Mouse (Mus musculus): ENCODE measurements at regions not wholly inside any gene's neighbourhood (a gene's known extent, or its start where the extent isn't known, plus 50 kb on each side); places are given as distances from the start of the nearest gene placed in this dataset.

- peak in 1 of 2 experiments; percentile 28 for DNase-seq (ENCODE audit: low spot score in 2 of 2)
Observed at GRCm38 (mm10) chr1:137136156-137136555, 175.9 kb upstream of the Nr5a2 start.

GRCm38 (mm10) chr1:137133734-137134133 lies 173.5 kb upstream of the Nr5a2 start:
- DNase-seq (ENCODE audit: low spot score in 2 of 2) = no peak

GRCm38 (mm10) chr1:137130264-137130663 lies 170.0 kb upstream of the Nr5a2 start:
- DNase-seq (ENCODE audit: low spot score in 2 of 2) = no peak

- no peak for DNase-seq (ENCODE audit: low spot score in 2 of 2)
Observed at GRCm38 (mm10) chr1:137129116-137129515, 168.9 kb upstream of the Nr5a2 start.

GRCm38 (mm10) chr1:137117866-137118265 lies 157.6 kb upstream of the Nr5a2 start:
- DNase-seq (ENCODE audit: low spot score in 2 of 2) = no peak

GRCm38 (mm10) chr1:137106444-137106843 lies 146.2 kb upstream of the Nr5a2 start:
- no peak for DNase-seq (ENCODE audit: low spot score in 2 of 2)

GRCm38 (mm10) chr1:137091762-137092161 lies 131.5 kb upstream of the Nr5a2 start:
- DNase-seq (ENCODE audit: low spot score in 2 of 2) = peak; percentile 46 to 55

GRCm38 (mm10) chr1:137088148-137088547 lies 127.9 kb upstream of the Nr5a2 start:
- no peak for DNase-seq (ENCODE audit: low spot score in 2 of 2)

- DNase-seq (ENCODE audit: low spot score in 2 of 2) = no peak
Observed at GRCm38 (mm10) chr1:137086766-137087165, 126.5 kb upstream of the Nr5a2 start.

- DNase-seq (ENCODE audit: low spot score in 2 of 2) = no peak
Observed at GRCm38 (mm10) chr1:137083500-137083899, 123.3 kb upstream of the Nr5a2 start.

- DNase-seq (ENCODE audit: low spot score in 2 of 2) = no peak
Observed at GRCm38 (mm10) chr1:137079401-137080003, 119.3 kb upstream of the Nr5a2 start.

GRCm38 (mm10) chr1:137074787-137075186 lies 114.5 kb upstream of the Nr5a2 start:
- peak; percentile 73 to 90 for DNase-seq (ENCODE audit: low spot score in 2 of 2)

GRCm38 (mm10) chr1:137073857-137074572 lies 113.8 kb upstream of the Nr5a2 start:
- no peak for DNase-seq (ENCODE audit: low spot score in 2 of 2)

GRCm38 (mm10) chr1:137060914-137061313 lies 100.7 kb upstream of the Nr5a2 start:
- no peak for DNase-seq (ENCODE audit: low spot score in 2 of 2)

- DNase-seq (ENCODE audit: low spot score in 2 of 2) = no peak
Observed at GRCm38 (mm10) chr1:137053134-137053533, 92.9 kb upstream of the Nr5a2 start.

- DNase-seq (ENCODE audit: low spot score in 2 of 2) = no peak
Observed at GRCm38 (mm10) chr1:137051515-137051914, 91.3 kb upstream of the Nr5a2 start.

GRCm38 (mm10) chr1:137044076-137044475 lies 83.8 kb upstream of the Nr5a2 start:
- DNase-seq (ENCODE audit: low spot score in 2 of 2) = peak in 1 of 2 experiments; percentile 62

- DNase-seq (ENCODE audit: low spot score in 2 of 2) = no peak
Observed at GRCm38 (mm10) chr1:137042414-137043010, 82.3 kb upstream of the Nr5a2 start.

- no peak for DNase-seq (ENCODE audit: low spot score in 2 of 2)
Observed at GRCm38 (mm10) chr1:137040898-137041297, 80.7 kb upstream of the Nr5a2 start.

- DNase-seq (ENCODE audit: low spot score in 2 of 2) = no peak
Observed at GRCm38 (mm10) chr1:137034586-137034985, 74.3 kb upstream of the Nr5a2 start.

GRCm38 (mm10) chr1:137033679-137034078 lies 73.4 kb upstream of the Nr5a2 start:
- no peak for DNase-seq (ENCODE audit: low spot score in 2 of 2)

GRCm38 (mm10) chr1:137023706-137024105 lies 63.5 kb upstream of the Nr5a2 start:
- no peak for DNase-seq (ENCODE audit: low spot score in 2 of 2)

- no peak for DNase-seq (ENCODE audit: low spot score in 2 of 2)
Observed at GRCm38 (mm10) chr1:137020528-137020927, 60.3 kb upstream of the Nr5a2 start.

Measured in right cerebral cortex, postnatal 10 days (tissue).